Mouse (Mus musculus): ENCODE measurements at regions not wholly inside any gene's neighbourhood (a gene's known extent, or its start where the extent isn't known, plus 50 kb on each side); places are given as distances from the start of the nearest gene placed in this dataset.

- TF ChIP-seq CTCF (IDR thresholded peaks at IDR 0.05; ENCODE audit: insufficient read depth, low read length) (no peak), POLR2A (IDR thresholded peaks at IDR 0.05; ENCODE audit: borderline replicate concordance, extremely low read depth, low read depth, low read length) (no peak)
- WGBS, result 34% methylated on average over 5 of the region's 5 CpGs
- peak; percentile 18 for DNase-seq
- Histone ChIP-seq H3K4me3 (replicated peaks; ENCODE audit: extremely low read depth, low read depth, low read length) (no peak overlapping the region), H3K4me1 (ENCODE audit: control insufficient read depth, insufficient read depth, low read length) (peaks cover 4% of the 10 kb centered on the region)
These were observed 113.8 kb upstream of the Lnx1 start for GRCm38 (mm10) chr5:74816523-74816922.

- H3K4me3 ChIP-seq (replicated peaks; ENCODE audit: extremely low read depth, low read depth, low read length), result no peak overlapping the region
- 38% methylated on average over 3 of the region's 3 CpGs for WGBS
These were observed 110.7 kb upstream of the Lnx1 start for GRCm38 (mm10) chr5:74813396-74813795.

GRCm38 (mm10) chr5:74811046-74811445 is 108.3 kb upstream of the Lnx1 start:
- WGBS, result 78% methylated on average over 7 of the region's 7 CpGs
- no peak overlapping the region for H3K4me3 ChIP-seq (replicated peaks; ENCODE audit: extremely low read depth, low read depth, low read length)
- DNase-seq, result no peak
- TF ChIP-seq POLR2A (IDR thresholded peaks at IDR 0.05; ENCODE audit: borderline replicate concordance, extremely low read depth, low read depth, low read length) (no peak), CTCF (IDR thresholded peaks at IDR 0.05; ENCODE audit: insufficient read depth, low read length) (no peak)
- H3K4me1 ChIP-seq (ENCODE audit: control insufficient read depth, insufficient read depth, low read length), result peaks cover 2% of the 10 kb centered on the region; the same call in 1 of the 2 replicates

More at GRCm38 (mm10) chr5:74813396-74813795, 110.7 kb upstream of the Lnx1 start:
- TF ChIP-seq CTCF (IDR thresholded peaks at IDR 0.05; ENCODE audit: insufficient read depth, low read length) (no peak), POLR2A (IDR thresholded peaks at IDR 0.05; ENCODE audit: borderline replicate concordance, extremely low read depth, low read depth, low read length) (no peak)
- H3K4me1 ChIP-seq (ENCODE audit: control insufficient read depth, insufficient read depth, low read length), result peaks cover 4% of the 10 kb centered on the region
- DNase-seq, result no peak

GRCm38 (mm10) chr5:74807581-74808221 is 105.0 kb upstream of the Lnx1 start:
- Histone ChIP-seq H3K4me1 (ENCODE audit: control insufficient read depth, insufficient read depth, low read length) (peaks cover 2% of the 10 kb centered on the region; the same call in 1 of the 2 replicates), H3K4me3 (replicated peaks; ENCODE audit: extremely low read depth, low read depth, low read length) (no peak overlapping the region)
- 35% methylated on average over 5 of the region's 5 CpGs for WGBS
- no peak for DNase-seq
- TF ChIP-seq POLR2A (IDR thresholded peaks at IDR 0.05; ENCODE audit: borderline replicate concordance, extremely low read depth, low read depth, low read length) (no peak), CTCF (IDR thresholded peaks at IDR 0.05; ENCODE audit: insufficient read depth, low read length) (no peak)

- 62% methylated on average over 10 of the region's 10 CpGs for WGBS
- H3K4me3 ChIP-seq (replicated peaks; ENCODE audit: extremely low read depth, low read depth, low read length), result no peak overlapping the region
- DNase-seq, result no peak
- TF ChIP-seq POLR2A (IDR thresholded peaks at IDR 0.05; ENCODE audit: borderline replicate concordance, extremely low read depth, low read depth, low read length) (no peak), CTCF (IDR thresholded peaks at IDR 0.05; ENCODE audit: insufficient read depth, low read length) (no peak)
- no peaks in the 10 kb centered on the region for H3K4me1 ChIP-seq (ENCODE audit: control insufficient read depth, insufficient read depth, low read length)
These were observed 99.2 kb upstream of the Lnx1 start for GRCm38 (mm10) chr5:74801946-74802345.

GRCm38 (mm10) chr5:74800351-74800750 is 97.6 kb upstream of the Lnx1 start:
- Histone ChIP-seq H3K4me1 (ENCODE audit: control insufficient read depth, insufficient read depth, low read length) (no peaks in the 10 kb centered on the region), H3K4me3 (replicated peaks; ENCODE audit: extremely low read depth, low read depth, low read length) (no peak overlapping the region)
- 72% methylated on average over 9 of the region's 9 CpGs for WGBS
- TF ChIP-seq CTCF (IDR thresholded peaks at IDR 0.05; ENCODE audit: insufficient read depth, low read length) (no peak), POLR2A (IDR thresholded peaks at IDR 0.05; ENCODE audit: borderline replicate concordance, extremely low read depth, low read depth, low read length) (no peak)
- no peak for DNase-seq

GRCm38 (mm10) chr5:74796421-74797067 is 93.8 kb upstream of the Lnx1 start:
- no peak overlapping the region for H3K4me3 ChIP-seq (replicated peaks; ENCODE audit: extremely low read depth, low read depth, low read length)
- DNase-seq, result peak; percentile 23
- WGBS, result 41% methylated on average over 8 of the region's 8 CpGs
- H3K4me1 ChIP-seq (ENCODE audit: control insufficient read depth, insufficient read depth, low read length), result peaks cover 5% of the 10 kb centered on the region
- TF ChIP-seq POLR2A (IDR thresholded peaks at IDR 0.05; ENCODE audit: borderline replicate concordance, extremely low read depth, low read depth, low read length) (no peak), CTCF (IDR thresholded peaks at IDR 0.05; ENCODE audit: insufficient read depth, low read length) (peak; percentile 65)

- peaks cover 5% of the 10 kb centered on the region for H3K4me1 ChIP-seq (ENCODE audit: control insufficient read depth, insufficient read depth, low read length)
- H3K4me3 ChIP-seq (replicated peaks; ENCODE audit: extremely low read depth, low read depth, low read length), result no peak overlapping the region
- DNase-seq, result no peak
- 77% methylated on average over 4 of the region's 4 CpGs for WGBS
- no peak for TF ChIP-seq POLR2A (IDR thresholded peaks at IDR 0.05; ENCODE audit: borderline replicate concordance, extremely low read depth, low read depth, low read length)
- no peak for TF ChIP-seq CTCF (IDR thresholded peaks at IDR 0.05; ENCODE audit: insufficient read depth, low read length)
These were observed 92.0 kb upstream of the Lnx1 start for GRCm38 (mm10) chr5:74794726-74795125.

- peaks cover 5% of the 10 kb centered on the region for H3K4me1 ChIP-seq (ENCODE audit: control insufficient read depth, insufficient read depth, low read length)
- no peak for DNase-seq
- WGBS, result 53% methylated on average over 4 of the region's 4 CpGs
- no peak overlapping the region for H3K4me3 ChIP-seq (replicated peaks; ENCODE audit: extremely low read depth, low read depth, low read length)
- no peak for TF ChIP-seq CTCF (IDR thresholded peaks at IDR 0.05; ENCODE audit: insufficient read depth, low read length)
- no peak for TF ChIP-seq POLR2A (IDR thresholded peaks at IDR 0.05; ENCODE audit: borderline replicate concordance, extremely low read depth, low read depth, low read length)
These were observed 90.7 kb upstream of the Lnx1 start for GRCm38 (mm10) chr5:74793431-74793830.

- no peak for DNase-seq
- peaks cover 5% of the 10 kb centered on the region for H3K4me1 ChIP-seq (ENCODE audit: control insufficient read depth, insufficient read depth, low read length)
- no peak overlapping the region for H3K4me3 ChIP-seq (replicated peaks; ENCODE audit: extremely low read depth, low read depth, low read length)
- no peak for TF ChIP-seq POLR2A (IDR thresholded peaks at IDR 0.05; ENCODE audit: borderline replicate concordance, extremely low read depth, low read depth, low read length)
- TF ChIP-seq CTCF (IDR thresholded peaks at IDR 0.05; ENCODE audit: insufficient read depth, low read length), result no peak
- 41% methylated on average over 8 of the region's 8 CpGs for WGBS
These were observed 90.2 kb upstream of the Lnx1 start for GRCm38 (mm10) chr5:74792936-74793335.
